Mouse (Mus musculus) layer of hippocampus, adult 11-12 months (tissue): Measurements from ENCODE around the gene Aco2.

Experiments used
- DNase-seq: peaks from one replicate; pipeline ENCODE4 v3.0.0; 2022; ENCODE audit warnings: low spot score

The Aco2 gene

DNA sequence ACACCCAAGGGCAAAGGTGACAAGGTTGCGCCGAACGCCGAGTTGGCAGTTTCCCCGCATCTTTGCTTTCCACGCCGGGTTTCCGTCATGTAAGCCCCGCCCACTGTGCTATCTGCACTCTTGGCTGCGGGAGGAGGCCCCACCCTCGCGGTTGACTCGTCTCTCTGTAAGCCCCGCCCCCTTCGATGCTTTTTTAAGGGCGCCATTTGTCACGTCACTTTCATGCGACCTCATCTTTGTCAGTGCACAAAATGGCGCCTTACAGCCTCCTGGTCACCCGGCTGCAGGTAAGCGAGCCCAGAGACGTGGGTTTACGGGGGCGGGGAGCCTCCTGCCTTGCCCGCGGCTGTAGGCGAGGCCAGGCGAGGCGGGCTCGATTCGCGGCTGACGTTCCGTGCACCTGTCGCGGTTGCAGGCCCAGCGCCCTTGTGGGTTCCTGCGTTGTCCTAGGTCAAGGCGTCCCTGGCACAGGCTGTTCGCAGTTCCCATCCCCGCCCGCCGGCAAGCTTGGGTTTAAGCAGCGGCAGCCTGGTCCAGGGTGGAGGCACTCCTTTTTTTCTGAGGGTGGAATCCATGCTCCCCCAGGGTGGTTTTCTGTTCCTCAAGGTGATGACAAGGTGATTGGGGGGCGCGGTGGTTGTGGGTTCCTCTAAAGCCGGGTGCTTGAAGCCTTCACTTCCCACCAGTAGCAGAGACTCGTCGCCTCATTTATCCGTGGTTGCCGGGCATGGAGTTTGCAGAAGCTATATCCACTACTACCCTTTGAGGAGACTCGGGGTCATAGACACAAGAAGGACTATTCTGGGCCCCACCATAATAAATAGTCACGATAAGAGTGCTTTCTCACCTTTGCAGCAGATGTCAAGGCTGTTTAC is at the start of gene Aco2:
Aco2 (plus strand) TSS at position 48 of the 875 bp plus-strand sequence.
- DNase-seq: peak; percentile 100

DNA sequence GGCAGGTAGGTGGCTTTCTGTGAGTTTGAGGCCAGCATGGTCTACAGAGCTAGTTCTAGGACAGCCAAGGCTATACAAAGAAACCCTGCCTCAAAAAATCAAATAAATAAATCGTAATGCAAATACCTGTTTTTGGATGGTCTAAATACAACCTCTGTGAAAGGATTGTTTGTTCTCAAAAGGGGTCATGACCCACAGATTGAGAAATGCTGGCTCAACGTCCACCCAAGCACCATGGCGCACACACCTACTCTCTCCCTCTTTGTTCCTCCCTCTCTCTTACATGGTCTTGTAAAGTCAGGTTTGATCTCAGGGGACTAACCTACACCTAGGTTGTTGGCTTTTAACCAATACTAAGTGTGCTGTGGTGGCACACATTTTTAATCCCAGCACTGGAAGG is 49.5 kb upstream of the Aco2 start:
- DNase-seq: no peak

DNA sequence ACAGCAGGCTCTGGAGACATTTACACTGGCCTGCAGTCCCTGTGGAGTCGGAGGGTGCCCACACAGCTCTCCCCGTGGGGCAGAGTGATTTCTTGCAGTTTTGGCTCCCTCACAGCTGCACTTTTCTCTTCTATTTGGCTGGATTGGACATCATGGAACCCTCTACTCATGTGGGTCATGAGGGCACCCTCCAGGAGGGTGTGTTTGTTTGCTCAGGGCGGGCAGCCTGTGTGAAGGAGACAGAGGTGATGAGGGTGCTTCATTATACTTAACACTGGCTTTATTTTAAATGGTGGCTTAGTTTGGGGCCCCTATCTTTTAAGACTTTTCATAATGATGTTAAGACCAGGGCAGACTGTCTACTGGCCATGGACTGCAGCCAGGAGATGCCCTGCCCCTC is 47.3 kb upstream of the Aco2 start:
- DNase-seq: no peak

DNA sequence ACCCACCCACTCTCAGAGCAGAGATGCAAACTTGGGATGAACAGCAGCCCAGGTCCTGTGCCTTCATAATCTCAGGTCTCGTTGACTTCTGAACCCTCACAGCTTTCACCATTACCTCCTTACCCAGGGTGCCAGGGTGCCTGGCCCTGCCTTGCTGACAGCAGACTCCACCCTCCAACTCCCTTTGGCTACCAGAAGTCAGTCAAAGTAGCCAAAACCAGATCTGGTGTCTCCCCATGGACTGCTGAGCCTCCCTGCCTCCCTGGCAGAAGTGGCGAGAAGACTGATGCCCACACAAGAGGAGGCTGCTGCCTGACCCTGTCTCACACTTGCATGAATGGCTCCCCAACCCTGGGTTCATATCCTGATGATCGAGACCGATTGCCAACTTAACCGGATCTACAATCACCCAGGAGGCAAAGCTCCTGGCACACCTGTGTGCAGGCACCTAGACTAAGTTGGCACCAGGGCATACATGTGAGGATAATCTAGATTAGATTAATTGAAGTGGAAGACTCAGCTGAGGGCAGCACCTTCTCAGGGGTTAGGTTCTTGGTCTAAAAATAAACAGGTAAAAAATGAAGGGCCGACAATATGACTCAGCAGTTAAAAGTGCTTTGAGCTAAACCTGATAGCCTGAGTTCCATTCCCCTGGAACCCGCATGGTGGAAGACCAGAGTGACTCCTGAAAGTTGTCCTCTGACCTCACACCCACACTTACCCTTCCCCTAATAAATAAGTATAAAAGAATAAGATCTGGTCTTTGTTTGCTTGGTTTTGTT is 43.5 kb upstream of the Aco2 start:
- no peak for DNase-seq

DNA sequence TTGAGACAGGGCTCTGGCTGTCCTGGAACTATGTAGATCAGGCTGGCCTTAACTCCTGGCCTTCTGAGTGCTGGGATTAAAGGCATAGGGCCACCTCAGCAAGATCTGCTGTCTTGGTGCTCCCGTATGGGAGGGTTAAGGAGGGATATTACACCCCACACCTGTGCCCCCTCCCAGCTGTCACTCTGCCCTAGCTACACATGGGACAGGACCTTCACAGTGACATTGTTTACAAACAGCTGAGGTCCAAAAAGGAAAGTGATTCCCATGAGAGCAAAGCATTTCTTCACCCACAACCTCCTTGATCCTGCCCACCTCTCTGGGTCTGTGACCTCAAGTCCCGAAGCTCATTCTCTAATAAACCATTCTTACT is 42.9 kb upstream of the Aco2 start:
- DNase-seq: no peak

DNA sequence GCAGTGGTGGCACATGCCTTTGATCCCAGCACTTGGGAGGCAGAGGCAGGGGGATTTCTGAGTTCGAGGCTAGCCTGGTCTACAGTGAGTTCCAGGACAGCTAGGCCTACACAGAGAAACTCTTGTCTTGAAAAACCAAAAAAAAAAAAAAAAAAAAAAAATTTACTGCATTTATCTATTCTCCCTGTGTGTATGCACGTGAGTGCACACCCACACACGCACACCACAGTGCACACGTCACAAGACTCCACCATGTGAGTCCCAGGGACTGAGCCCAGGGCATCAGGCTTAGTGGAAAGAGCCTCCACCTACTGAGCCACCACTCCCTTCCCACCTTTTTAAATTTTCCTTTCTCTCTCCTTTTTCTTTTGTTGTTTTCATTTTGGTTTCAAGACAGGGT is 41.6 kb upstream of the Aco2 start:
- no peak for DNase-seq

DNA sequence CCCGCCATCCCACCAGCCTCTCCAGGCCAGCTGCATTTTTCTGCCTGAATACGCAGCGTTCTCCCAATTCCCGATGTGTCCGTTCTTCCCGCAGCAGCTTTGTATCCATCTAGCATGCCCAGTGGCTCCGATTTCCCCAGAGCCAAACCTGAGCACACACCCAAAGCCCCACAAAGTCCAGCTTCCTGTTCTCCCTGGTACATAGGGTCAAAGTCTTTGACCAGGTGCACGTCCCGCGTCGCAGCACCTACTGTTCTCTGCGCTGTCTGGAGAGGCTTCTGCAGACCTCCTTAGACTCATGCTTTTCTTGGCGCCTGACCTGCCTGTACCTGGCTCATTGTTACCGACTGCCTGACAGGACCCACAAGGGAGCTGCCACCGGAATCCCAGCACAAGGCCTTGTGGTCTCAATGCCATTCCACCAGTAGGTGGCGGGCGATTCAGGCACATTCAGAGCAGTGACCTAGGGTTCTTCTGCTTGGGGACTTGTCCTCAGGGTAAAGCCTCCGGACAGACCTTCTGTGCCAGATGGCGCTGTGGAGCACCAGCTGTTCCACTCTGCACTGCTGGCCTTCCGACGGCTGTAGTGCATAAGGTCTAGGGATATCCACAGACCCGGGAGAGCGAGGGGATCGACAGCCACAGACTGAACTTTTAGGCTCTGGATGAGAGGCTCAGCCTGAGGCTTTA is 40.8 kb upstream of the Aco2 start:
- DNase-seq: peak; percentile 93

DNA sequence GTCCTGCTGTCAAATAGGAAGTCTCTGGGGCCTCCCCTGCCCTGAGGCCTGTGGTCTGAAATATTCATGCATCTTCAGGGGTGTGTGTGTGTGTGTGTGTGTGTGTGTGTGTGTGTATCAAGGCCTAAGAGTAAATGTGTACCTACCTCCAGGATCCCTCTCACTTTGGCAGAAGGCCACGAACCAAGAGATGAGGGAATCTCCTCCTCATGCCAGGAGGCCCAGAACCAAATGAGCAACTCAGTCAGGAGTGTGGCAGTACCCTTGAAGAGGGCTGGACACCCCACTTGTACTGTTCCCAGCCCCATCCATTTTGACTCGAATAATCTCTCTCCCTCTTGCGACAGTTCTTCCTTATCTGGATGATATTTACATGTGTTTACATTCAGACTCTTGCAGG is 39.9 kb upstream of the Aco2 start:
- DNase-seq: no peak

DNA sequence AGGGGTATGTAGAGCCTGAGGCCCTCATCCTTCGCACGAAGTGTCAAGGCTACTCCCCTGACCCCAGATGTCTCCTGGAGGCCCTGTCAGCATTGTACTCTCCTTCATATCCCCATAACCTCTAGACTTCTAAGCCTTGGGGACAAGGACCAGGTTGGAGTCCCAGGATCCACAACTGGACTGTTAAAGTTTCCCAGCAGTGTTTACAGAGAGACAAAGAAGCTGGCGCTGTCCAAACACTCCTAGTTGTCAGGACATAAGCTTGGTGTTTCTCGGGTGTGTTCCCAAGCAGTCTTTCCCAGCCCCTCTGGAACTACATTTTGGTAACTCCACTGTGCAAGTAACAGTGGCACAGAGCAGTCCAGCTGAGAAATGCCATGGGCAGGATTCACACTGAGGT is 38.6 kb upstream of the Aco2 start:
- DNase-seq: no peak

DNA sequence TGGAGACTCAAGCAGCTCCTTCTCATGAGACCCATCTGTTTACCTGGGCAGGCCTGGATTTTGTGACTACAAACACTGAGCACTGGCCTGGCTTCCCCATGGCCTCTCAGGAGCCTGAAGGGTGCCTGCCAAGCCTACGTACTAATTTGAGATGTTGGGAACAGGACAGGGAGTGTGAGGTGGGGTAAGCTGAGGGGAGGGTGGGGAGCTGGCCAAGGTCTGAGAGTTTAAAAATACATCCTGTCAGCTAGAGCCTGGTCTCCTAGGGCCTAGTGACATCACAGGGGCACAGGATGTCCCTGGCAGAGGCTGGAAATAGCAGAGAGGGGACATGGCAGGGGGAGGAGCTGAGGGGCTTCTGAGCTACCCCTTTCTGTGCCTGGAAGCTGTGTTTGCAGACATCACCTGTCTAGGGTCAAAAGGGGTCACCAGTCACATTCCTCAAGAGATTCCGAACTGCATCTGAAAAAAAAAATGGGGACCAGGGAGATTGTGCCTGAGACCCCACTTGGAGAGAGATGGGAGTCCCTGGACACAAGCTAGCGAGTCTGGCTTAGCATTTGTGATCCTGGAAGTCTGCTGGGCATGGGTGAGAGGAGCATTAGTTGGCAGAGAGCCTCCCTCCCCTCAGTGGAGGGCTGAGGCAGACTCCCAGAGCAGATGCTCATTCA is 37.8 kb upstream of the Aco2 start:
- no peak for DNase-seq

DNA sequence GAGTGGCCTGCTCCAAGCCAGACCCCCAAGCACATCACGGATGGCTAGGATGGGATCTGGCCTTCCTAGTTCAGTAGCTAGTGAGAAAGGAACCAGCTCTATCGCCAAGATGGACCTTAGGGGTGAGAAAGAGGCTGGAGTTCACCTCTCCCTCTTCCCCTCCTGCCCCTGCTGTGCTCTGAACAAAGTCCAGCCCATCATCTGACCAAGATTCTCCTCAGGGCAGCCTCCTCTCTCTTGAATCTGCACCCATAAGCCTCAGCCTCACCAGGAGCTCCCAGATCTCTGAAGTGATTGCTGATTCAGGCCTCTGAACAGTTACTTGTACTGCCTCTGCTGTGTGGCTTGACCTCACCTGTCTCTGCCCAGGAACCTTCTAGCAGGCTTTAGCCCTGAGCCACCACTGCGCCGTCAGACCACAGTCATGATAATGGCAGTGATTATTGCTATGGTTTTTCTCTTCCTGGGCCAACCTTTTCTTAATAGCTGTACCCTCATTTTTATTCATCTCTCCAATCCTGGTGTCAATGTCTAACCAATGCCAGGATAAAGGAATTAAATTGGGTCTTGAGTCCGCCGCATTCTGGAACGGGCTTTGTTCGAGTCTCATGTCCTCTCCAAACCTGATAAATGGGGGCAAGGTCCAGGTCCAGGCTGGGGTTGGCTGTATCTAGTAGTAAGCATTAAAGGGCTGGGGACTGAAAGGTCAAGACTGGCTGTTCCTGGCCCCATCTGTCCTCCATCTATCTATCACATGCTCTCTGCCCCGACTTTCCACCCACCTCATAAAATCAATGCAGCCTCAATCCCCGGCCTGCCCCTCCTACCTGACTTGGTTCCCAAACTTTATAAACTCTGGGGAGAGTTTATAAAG is 36.9 kb upstream of the Aco2 start:
- DNase-seq: no peak

DNA sequence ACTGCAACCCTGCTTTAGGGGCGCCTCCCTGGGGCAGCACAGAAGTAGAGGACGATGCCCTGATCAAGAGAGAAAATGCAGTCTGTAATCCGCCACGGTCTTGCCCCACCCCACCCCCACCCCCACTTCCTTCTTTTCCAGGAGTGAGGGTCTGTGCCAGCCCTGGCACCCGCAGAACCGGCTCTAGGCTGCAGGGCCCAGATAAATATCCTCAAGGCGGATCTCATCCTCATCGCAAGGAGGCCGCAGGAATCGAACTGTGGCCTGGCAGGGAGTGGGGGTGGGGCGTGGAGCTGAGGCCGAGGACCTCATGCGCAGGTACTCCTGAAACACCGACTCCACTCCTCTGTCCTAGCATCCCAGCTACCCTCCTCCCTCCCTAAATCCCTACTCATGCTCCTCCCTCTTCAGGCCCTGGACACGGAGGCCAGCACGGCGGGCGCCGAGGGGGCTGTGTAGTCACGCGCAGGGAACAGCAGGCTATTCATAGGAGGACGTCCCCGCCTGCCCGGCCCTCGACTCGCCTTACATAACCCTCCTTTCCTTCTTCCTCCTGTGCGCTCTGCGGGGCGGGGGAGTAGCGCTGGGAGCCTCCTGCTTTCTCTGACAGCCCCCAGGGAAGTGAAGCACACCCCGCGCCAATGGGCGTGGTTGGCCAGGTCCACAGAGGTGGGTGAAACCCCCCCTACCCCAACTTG is 35.8 kb upstream of the Aco2 start:
- DNase-seq: peak; percentile 90

DNA sequence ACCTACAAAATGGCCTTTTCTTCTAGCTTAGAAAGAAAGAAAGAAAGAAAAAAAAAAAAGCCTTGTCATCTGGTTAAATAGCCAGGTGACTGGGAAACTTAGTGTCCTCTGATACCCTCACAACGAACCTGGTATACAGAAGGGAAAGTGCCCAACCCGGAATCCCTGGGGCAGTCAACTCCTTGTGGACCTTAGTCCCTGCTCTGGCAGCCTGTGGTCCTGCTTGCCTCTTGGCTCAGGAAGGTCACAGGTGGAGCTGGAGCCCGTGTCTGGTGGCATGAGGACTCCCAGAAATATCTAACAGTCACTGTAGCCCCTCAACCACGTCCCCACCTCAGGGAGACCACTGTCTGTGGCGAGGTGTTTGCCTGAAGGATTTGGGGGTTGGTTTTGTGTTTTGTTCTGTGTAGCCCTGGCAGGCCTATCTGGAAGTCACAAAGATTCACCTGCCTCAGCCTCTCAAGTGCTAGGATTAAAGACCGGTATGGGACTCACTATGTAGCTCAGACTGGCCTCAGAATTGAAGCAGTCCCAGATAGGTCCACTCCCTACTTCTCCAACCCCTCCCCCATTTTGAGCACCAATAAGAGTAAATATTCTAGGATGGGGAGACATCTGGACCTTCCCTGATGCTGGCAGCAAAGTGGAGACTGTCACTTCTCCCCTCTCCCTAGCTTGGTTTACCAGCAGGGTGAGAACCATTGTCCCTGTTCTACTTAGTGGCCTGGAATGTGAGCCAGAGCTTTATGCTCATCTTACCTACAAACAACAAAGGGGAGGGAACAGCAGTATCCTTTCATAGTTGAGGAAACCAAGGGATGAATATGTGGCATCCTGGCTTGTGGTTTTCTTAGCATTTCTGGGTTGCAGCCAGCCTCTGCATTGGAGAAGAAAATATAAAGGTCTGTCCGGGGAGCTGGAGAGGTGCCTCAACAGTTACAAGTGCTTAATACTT is 34.9 kb upstream of the Aco2 start:
- DNase-seq: no peak

DNA sequence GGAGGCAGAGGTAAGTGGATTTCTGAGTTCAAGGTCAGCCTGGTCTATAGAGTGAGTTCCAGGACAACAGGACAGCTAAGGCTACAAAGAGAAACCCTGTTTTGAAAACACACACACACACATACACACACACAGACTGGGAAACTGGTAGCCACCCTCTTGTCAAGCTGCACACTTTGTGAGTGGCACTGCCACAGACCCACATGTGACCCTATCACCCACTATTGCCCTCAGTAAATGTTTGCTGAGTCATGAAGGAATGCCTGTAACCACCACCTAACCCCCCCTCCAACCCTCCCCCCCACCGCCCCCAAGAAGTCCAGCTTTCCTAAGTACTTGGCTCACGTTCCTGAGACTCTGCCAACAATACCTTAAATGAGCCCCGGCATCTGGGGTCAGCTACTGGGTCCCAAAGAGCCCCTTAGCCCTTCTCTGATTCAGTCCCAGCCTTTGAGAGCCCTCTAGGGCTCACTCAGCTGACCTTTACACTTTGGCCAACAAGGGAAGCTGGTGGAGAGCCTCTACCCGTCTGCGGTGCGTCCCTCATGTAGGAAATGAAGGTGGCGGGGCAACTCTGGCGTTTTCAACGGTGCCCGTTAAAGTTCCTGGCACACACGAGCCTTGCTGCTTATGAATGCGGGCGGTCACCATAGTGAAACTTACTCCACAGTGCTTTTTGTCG is 33.4 kb upstream of the Aco2 start:
- no peak for DNase-seq

DNA sequence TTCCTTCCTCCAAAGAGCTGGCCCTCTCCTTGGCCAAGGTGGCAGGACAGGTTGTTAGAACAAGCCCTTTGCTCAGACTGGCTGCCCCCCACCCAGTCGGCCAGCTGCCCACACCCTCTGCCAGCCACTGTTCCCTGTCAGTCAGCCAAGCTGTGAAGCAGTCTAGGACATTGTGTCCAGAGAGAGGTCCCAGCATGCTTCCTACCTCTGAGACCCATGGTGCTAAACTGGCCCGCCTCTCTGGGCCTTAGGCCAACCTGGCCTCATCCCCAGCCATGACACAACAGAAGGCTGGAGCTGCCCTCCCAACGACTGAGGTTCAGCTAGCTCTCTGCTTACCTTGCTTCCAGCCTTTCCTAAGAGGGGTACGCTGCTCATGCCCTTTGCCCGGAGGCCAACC is 32.5 kb upstream of the Aco2 start:
- peak; percentile 88 for DNase-seq

DNA sequence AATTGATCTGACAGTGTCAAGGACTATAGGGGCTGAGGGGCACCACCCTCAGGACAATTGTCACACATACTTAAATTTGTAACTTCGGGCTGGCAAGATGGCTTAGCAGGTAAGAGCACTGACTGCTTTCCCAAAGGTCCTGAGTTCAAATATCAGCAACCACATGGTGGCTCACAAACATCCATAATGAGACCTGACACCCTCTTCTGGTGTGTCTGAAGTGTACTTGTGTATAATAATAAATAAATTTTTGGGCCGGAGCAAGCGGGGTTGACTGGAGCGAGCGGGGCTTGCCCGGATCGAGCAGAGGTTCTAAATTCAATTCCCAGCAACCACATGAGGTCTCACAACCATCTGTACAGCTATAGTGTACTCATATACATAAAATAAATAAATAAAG is 31.8 kb upstream of the Aco2 start:
- DNase-seq: no peak

DNA sequence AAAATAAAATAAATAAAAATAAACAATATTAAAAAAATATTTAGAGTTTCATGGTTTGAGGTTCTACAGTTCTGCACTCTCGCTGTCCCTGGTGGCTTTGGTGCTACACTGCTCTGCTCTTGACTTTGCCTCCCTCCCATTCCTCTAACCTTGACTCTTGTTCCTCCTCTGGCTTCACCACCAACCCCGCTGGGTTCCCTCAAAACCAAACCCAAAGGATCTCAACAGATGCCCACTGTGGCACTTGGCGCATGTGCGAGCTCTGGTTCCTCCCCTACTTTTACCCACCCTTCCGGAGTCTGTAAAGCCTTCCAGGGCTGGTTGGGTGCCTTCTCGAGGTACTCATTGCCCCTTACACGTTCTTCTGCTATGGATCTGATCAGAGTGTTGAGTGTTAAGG is 29.8 kb upstream of the Aco2 start:
- DNase-seq: no peak

DNA sequence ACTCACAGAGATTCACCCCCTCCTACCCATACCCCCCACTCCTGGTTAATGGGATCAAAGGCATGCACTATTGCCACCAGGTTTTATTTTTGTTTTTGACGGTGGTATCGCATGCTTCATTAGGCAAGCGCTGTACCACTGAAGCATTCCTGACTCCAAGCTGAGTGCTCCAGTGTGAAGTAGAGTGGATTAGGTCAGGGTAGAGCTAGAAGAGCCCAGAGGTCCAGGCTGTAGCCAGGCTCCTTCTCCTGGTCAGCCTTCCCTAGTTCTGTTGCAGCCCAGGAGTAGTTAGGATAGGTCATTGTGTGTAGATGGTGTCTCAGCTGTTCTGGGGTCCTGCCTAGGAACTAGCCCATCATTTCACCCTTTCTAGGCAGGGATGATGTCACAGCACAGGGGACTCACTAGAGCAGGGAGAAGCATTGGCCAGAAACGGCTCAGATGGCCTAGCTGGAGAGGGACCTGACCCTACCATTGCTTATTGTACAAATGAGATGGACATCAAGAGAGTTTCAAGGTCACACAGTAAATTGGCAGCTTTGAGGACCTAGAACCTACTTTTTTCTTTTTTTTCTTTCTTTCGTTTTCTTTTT is 27.0 kb upstream of the Aco2 start:
- DNase-seq: no peak

DNA sequence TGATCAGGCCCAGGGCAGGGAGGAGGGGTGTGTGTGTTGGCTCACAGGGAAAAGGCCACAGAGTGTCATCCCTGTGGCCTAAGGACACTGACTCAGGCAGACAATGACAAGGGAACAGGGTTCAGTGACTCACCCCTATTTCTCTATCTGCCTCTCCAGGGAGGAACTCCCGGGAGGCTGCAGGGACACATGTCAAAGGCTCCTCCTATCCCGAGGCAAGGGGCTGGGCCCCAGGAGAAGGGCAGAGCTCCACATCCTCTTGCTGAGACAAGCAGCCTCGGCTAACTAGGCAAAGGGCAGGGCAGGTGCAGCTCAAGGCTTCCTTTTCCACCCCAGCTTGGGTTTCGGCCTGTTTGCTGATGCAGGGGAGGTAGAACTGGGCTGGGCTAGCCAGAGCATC is 26.4 kb upstream of the Aco2 start:
- no peak for DNase-seq
